Mouse (Mus musculus) cortical plate, adult 2 months (tissue): ENCODE data around the gene Pla2g1b. TPM values are rescaled to one million over a fixed set of nuclear protein-coding genes. Genes with fewer than 3 reads are reported as not detected.

ENCODE experiments used
- H3K27ac ChIP-seq: fragments of 200-500 bp; 2 replicates; pipeline ENCODE4 v1.5.1; 2012; ENCODE audit warnings: low read length, control low read depth, inconsistent platforms; ENCODE audit not compliant: insufficient read depth
- H3K4me1 ChIP-seq: fragments of 200-500 bp; 2 replicates; pipeline ENCODE4 v1.6.1; 2011; ENCODE audit warnings: low read length; ENCODE audit not compliant: control insufficient read depth, insufficient read depth
- H3K4me3 ChIP-seq: fragments of 200-500 bp; 2 replicates; pipeline ENCODE4 v1.5.1; 2011; ENCODE audit warnings: mild to moderate bottlenecking, low read length, control low read depth; ENCODE audit not compliant: insufficient read depth
- CTCF ChIP-seq: fragments of 200-500 bp; IDR thresholded peaks from 2 replicates; pipeline ENCODE4 v1.5.1; 2011; ENCODE audit warnings: mild to moderate bottlenecking, control low read depth, low read length; ENCODE audit not compliant: insufficient read depth; ENCODE audit errors: extremely low read depth
- POLR2A ChIP-seq: fragments of 200-500 bp; IDR thresholded peaks from 2 replicates; pipeline ENCODE4 v1.6.1; 2011; ENCODE audit warnings: mild to moderate bottlenecking, low read length, control low read depth; ENCODE audit not compliant: insufficient read depth; ENCODE audit errors: extremely low read depth
- polyA plus RNA-seq: library from polyadenylated mRNA; depleted of rRNA; stranded (reverse); fragments of >200 nt; gene quantifications from 2 replicates; pipeline ENCODE4 v1.2.3, GENCODE M21; 2012

The Pla2g1b gene
- polyA plus RNA-seq, 1 experiment, result not detected

DNA sequence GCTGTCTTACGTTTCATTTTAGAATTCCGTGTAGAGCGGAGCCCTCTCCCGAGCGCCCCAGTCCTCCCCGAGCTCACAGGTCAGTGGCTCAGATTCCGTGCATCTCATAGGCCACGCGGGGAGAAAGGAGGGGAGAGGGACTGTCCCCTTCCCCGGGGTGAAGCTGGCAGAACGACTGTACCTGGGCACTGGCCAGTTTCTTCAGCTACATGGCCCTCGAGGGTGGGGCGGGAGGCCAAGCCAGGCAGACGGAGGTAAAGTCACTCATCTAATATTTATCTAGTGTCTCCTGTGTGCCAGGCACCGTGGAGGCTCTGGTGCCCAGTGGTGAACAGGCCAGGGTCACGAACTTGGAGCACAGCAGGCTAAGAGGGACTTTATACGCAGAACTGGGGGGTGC, 19.0 kb upstream of the Pla2g1b start:
- Histone ChIP-seq H3K4me3 (no peak overlapping the region), H3K4me1 (no peaks in the 10 kb centered on the region), H3K27ac (no peak overlapping the region)
- TF ChIP-seq POLR2A (no peak), CTCF (no peak)

DNA sequence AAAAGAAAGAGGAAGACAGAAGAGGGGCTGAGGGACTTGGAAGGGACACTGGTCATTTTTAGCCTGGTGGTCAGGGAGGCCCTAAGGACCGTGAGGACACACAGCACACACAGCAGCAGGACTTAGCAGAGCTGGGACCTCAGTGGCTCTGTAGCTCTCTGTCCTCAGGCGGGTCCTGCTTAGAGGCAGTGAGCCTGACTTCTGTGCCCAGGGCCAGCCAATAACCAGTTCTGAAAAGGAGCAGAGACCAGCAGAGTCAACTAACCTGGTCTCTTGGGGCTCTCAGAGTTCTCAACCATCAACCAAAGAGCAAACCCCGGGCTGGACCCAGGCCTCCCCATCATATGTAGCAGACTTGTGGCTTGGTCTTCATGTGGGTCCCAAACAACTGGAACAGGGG, 16.8 kb upstream of the Pla2g1b start:
- no peak overlapping the region for H3K27ac ChIP-seq
- H3K4me1 ChIP-seq, result no peaks in the 10 kb centered on the region
- TF ChIP-seq POLR2A (no peak), CTCF (no peak)
- no peak overlapping the region for H3K4me3 ChIP-seq

DNA sequence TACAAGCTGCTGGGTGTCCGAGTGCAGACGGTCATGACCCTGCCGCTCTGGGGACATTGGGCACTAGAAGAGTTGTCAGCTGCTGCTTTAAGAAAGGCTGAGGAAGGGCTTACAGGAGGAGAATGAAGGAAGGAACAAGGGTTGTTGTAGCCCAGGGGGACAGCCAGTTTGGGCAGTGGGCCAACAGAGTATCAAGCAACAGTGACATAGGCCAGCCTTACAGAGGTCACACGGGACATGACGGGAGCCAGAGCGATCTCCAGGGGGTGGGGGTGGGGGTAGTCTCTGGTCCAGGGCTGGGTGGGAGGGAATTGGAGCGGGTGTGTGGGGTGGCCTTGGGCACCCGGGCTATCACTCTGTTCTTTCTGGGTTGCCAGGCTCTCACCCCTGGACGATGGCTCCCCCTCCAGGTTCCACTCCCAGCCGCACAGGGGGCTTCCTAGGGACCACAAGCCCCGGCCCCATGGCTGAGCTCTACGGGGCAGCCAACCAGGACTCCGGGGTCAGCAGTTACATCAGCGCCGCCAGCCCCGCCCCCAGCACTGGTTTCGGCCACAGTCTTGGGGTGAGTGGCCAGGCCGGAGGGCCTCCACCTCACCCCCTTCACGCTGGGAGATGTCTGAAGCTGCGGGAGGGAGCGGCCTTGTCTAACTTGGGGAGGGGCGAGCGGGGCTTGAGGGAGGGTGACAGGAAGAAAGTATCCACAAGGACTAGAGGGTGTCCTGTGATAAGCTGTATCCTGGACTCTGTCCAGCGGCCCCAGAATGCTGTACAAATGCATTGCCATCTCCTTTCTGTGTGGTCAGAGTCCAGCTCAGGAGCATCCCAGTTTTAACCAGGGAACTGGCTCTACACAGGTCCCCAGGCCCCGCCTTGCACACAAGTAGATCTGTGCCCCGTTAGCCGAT, 15.4 kb upstream of the Pla2g1b start:
- no peak overlapping the region for H3K27ac ChIP-seq
- TF ChIP-seq POLR2A (no peak), CTCF (no peak)
- H3K4me3 ChIP-seq, result no peak overlapping the region
- H3K4me1 ChIP-seq, result no peaks in the 10 kb centered on the region

DNA sequence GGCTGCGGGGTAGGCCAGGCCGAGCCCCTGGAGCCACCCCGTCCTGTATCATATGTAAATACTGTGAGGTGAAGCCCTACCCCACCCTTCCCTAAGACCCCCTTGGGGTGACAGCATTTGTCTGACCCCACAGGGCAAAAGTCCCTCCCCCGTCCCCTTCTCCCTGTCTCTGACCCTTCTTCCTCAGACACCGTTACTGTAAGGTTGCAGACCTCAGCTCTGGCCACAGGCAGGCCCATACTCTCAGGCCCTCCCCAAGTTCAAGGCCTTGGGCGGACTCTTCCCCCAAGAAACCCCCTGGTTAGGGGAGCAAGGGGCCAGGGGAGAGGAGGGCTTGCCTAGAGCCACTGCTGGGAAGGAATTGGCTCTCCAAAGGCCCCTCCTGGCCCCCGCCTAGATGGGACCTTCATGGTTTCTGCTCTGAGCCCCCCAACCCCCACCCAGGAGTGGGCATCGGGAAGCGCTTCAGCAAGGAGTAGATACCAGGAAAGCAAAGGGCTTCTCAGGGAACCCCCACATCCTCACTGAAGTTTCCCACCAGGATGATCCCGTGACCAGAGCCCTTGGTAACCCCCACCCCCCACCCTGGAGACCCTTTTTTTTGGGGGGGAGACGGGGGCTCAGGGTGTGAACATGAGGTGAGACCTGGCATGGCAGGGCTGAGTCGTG, 11.5 kb upstream of the Pla2g1b start:
- no peak overlapping the region for H3K4me3 ChIP-seq
- no peaks in the 10 kb centered on the region for H3K4me1 ChIP-seq
- TF ChIP-seq POLR2A, result no peak
- TF ChIP-seq CTCF, result no peak
- no peak overlapping the region for H3K27ac ChIP-seq

DNA sequence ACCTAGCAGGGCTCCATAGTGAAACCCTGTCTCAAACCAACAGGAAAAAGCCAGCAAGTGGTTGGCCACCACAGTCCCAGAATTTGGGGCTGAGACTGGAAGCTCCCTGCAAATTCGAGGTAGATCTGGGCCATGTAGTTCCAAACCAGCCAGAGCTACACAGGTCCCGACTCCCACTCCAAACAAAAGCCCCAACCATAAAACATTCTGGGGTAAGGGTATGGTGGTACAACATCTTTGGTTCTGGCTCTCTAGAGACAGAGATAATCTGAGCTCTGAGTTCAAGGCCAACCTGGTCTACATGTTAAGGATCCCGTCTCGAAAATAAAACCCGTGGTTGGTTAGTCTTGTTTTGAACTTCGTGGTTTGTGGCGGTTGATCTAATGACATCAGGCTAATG, 10.2 kb upstream of the Pla2g1b start:
- no peak overlapping the region for H3K4me3 ChIP-seq
- H3K4me1 ChIP-seq, result no peaks in the 10 kb centered on the region
- TF ChIP-seq POLR2A (no peak), CTCF (no peak)
- H3K27ac ChIP-seq, result no peak overlapping the region

DNA sequence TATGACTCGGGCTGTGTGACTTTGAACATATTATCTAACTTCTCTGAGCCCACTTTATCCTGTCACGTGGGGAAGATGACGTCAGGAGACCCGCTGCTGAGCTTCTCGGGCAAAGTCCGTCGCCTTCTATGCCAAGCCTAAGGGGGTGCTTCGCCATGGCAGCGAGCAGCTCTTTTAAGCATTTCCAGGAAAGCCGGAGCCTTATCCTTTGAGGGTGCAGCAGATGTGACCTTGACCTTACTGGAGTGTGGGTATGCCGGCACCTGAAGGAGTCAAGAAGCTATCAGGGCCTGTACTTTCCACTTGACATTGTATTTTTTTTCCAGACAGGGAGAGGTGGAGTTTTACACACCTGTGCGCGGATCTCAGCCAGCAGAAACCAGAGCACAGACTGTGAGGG, 7.1 kb upstream of the Pla2g1b start:
- no peak overlapping the region for H3K27ac ChIP-seq
- H3K4me1 ChIP-seq, result no peaks in the 10 kb centered on the region
- H3K4me3 ChIP-seq, result no peak overlapping the region
- no peak for TF ChIP-seq CTCF
- TF ChIP-seq POLR2A, result no peak

DNA sequence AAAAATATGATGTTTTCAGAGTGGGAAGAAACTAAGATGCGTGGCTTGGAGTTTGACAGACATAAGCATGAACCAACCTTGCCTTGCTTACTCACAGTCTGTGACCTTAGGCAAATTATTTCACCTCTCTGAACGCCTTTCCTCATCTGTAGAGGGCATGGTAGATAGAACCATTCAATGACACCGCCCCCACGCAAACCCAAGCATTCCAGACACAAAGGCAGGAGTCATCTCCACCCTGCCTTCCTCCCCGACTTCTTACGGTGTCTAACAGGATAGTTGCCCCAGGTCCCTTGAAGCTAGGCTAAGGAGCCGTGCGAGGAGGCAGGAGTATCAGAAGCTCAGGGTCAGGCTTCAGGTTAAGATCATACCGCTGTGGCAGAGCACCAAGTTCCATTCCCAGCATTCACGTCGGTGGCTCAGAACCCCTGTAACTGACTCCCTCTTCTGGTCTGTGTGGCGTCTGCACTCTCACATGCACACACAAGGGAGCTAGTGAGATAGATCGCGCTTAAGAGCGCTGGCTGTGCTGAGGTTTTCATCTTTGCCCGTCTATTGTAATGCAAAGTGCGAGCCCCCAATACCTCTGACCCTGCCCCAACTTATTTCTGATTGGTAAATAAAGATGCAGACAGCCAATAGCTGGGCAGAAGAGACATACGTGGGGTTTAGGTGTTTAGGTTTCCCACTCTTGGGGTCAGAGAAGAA, 1.5 kb upstream of the Pla2g1b start:
- no peak overlapping the region for H3K27ac ChIP-seq
- no peaks in the 10 kb centered on the region for H3K4me1 ChIP-seq
- no peak for TF ChIP-seq POLR2A
- no peak for TF ChIP-seq CTCF
- no peak overlapping the region for H3K4me3 ChIP-seq

DNA sequence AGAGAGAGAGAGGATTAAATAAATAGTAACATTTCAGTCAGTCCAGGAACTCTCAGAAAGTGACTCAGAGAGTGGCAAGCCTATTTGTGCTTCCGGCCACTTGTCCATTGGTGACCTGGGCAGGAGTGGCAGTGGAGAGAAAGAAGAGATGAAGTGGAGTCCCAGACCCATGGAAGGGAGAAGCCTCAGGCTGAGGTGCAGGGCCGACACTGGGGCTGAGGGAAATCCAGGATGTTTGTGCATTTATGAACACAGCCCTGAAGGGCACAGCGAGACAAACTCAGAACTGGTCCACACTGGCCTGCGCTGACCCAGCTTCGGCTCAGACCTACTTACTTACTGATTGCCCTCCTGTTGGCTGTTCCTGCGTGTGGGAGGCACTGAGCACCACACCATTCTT, 3.7 kb downstream of the Pla2g1b start:
- no peaks in the 10 kb centered on the region for H3K4me1 ChIP-seq
- TF ChIP-seq CTCF (no peak), POLR2A (no peak)
- H3K4me3 ChIP-seq, result no peak overlapping the region
- H3K27ac ChIP-seq, result no peak overlapping the region

DNA sequence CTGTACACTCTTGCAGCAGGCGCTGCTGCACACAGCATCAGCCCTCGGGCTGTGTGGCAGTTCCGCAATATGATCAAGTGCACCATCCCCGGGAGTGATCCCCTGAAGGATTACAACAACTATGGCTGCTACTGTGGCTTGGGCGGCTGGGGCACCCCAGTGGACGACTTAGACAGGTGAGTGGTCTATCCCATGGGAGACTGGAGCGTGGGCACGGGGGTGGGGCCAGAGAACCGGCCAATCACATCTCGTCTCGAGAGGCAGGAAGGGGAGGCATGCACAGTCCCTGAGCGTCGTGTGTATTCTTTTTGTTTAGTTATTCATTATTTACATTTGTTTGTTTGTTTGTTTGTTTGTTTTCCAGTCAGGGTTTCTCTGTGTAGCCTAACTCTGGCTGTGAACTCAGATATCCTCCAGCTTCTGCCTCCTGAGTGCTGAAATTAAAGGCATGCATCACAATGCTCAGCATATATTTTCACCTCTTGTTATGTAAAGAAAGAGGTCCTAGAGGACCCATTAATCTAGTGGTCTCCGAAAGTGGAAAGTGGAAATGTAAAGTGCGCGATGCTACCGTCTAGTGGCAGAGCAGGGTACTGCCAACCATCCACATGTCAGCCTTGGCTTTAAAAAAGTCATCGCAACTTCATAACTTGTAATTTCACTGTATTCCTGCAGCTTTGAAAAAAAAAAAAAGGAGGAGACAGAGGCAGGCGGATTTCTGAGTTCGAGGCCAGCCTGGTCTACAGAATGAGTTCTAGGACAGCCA, 4.9 kb downstream of the Pla2g1b start:
- no peak for TF ChIP-seq POLR2A
- TF ChIP-seq CTCF, result peak; percentile 91
- no peak overlapping the region for H3K27ac ChIP-seq
- H3K4me3 ChIP-seq, result no peak overlapping the region
- H3K4me1 ChIP-seq, result no peaks in the 10 kb centered on the region
